9 mouse cellular contexts compared by ENCODE assay signal in genomic region chr13:23990928-23991327, GRCm38 (mm10). TPM values are rescaled to one million over a fixed set of nuclear protein-coding genes. Genes with fewer than 3 reads are reported as not detected.
DNase-seq lines count a peak whose midpoint lies in the region; ATAC-seq and TF ChIP-seq lines count a peak whose summit lies in the region.
"Had no signal": no experiment of that assay in that cellular context is flagged by ENCODE, and none has a peak within 500 bp of the region (broad histone marks: within the 10 kb centered on the region; RNA-seq: fewer than 3 reads in every experiment).

Scgn (minus strand) TSS chr13:23991214.

- peaks cover 12% of the 10 kb centered on the region for H3K4me1 ChIP-seq in forebrain, embryonic 10.5 days
- H3K4me1 ChIP-seq in hindbrain, postnatal 0 days (ENCODE audit: insufficient read depth, low read length) = 0 out of 2 replicates have a peak, but pooled peaks cover 4% of the 10 kb centered on the region
- H3K4me1 ChIP-seq in liver, embryonic 11.5 days (replicated peaks; ENCODE audit: control insufficient read depth, insufficient read depth, low read length) = no peaks in the 10 kb centered on the region
- H3K4me1 ChIP-seq in neural tube, embryonic 12.5 days = peaks cover 4% of the 10 kb centered on the region
- H3K4me1 ChIP-seq: limb, embryonic 15.5 days had no signal

- WGBS in forebrain, embryonic 10.5 days = under 1% methylated on average over 20 of the region's 20 CpGs
- WGBS in hindbrain, postnatal 0 days = under 1% methylated on average over 20 of the region's 20 CpGs
- 1% methylated on average over 20 of the region's 20 CpGs for WGBS in liver, embryonic 11.5 days
- WGBS in neural tube, embryonic 12.5 days = under 1% methylated on average over 20 of the region's 20 CpGs

- peak within 1 kb of the TSS; percentile 68 for H3K4me2 ChIP-seq in hindbrain, postnatal 0 days (ENCODE audit: low read depth, low read length)
- no peak within 1 kb of the TSS for H3K4me2 ChIP-seq in liver, embryonic 11.5 days
- H3K4me2 ChIP-seq in neural tube, embryonic 12.5 days (replicated peaks) = peak within 1 kb of the TSS; percentile 59
- H3K4me2 ChIP-seq: limb, embryonic 15.5 days had no signal

- TF ChIP-seq CTCF in hindbrain, postnatal 0 days (IDR thresholded peaks at IDR 0.05; ENCODE audit: low read depth) = no peak

- peak; percentile 58; the same call in 1 of the 2 replicates for ATAC-seq in hindbrain, postnatal 0 days
- ATAC-seq in liver, embryonic 11.5 days (replicated peaks; ENCODE audit: low FRiP score) = no peak
- peak; percentile 53; the same call in 1 of the 2 replicates for ATAC-seq in neural tube, embryonic 12.5 days (ENCODE audit: low FRiP score, low read depth)

- no peak within 1 kb of the TSS; the same call in 1 of the 2 replicates for H3K9ac ChIP-seq in hindbrain, postnatal 0 days (replicated peaks; ENCODE audit: low read length)
- H3K9ac ChIP-seq in liver, embryonic 11.5 days (ENCODE audit: low read depth, low read length) = no peak within 1 kb of the TSS
- no peak within 1 kb of the TSS for H3K9ac ChIP-seq in neural tube, embryonic 12.5 days
- H3K9ac ChIP-seq: limb, embryonic 15.5 days had no signal

- H3K27me3 ChIP-seq in forebrain, embryonic 10.5 days (ENCODE audit: poor library complexity, severe bottlenecking) = peaks cover 47% of the 10 kb centered on the region
- H3K27me3 ChIP-seq in hindbrain, postnatal 0 days (ENCODE audit: insufficient read depth, low read length) = no peaks in the 10 kb centered on the region
- H3K27me3 ChIP-seq in liver, embryonic 11.5 days (replicated peaks; ENCODE audit: control insufficient read depth, insufficient read depth, low read length) = peaks cover 33% of the 10 kb centered on the region
- H3K27me3 ChIP-seq in neural tube, embryonic 12.5 days (replicated peaks) = peaks cover 13% of the 10 kb centered on the region

- DNase-seq in frontal cortex, adult 2 months (ENCODE audit: extremely low spot score in 1 of 2, low spot score in 1 of 2) = peak in 1 of 2 experiments; percentile 20
- no peak for DNase-seq in frontal cortex, postnatal 14 days (ENCODE audit: low spot score in 2 of 2)
- peak; percentile 55 for DNase-seq in WW6 (ENCODE audit: low read depth, low spot score)
- DNase-seq in forebrain, embryonic 10.5 days (ENCODE audit: extremely low spot score, low spot score) = peak; percentile 69
- peak; percentile 76 for DNase-seq in hindbrain, postnatal 0 days (ENCODE audit: low spot score)
- peak; percentile 78 for DNase-seq in liver, embryonic 11.5 days (ENCODE audit: low spot score)
- peak; percentile 68 for DNase-seq in urinary bladder, postnatal 14 days (ENCODE audit: low spot score)

- no peaks in the 10 kb centered on the region for H3K36me3 ChIP-seq in forebrain, embryonic 10.5 days (replicated peaks)
- no peaks in the 10 kb centered on the region for H3K36me3 ChIP-seq in hindbrain, postnatal 0 days (ENCODE audit: insufficient read depth, low read length)
- H3K36me3 ChIP-seq in liver, embryonic 11.5 days (ENCODE audit: control insufficient read depth, insufficient read depth, low read length) = no peaks in the 10 kb centered on the region
- H3K36me3 ChIP-seq in neural tube, embryonic 12.5 days = no peaks in the 10 kb centered on the region
- H3K36me3 ChIP-seq: limb, embryonic 15.5 days had no signal

- peak within 1 kb of the TSS; percentile 31; the same call in 1 of the 2 replicates for H3K4me3 ChIP-seq in forebrain, embryonic 10.5 days
- peak within 1 kb of the TSS; percentile 31 for H3K4me3 ChIP-seq in hindbrain, postnatal 0 days (ENCODE audit: low read length)
- no peak within 1 kb of the TSS for H3K4me3 ChIP-seq in liver, embryonic 11.5 days (ENCODE audit: low read depth, low read length)
- H3K4me3 ChIP-seq in neural tube, embryonic 12.5 days = peak within 1 kb of the TSS; percentile 17
- H3K4me3 ChIP-seq: limb, embryonic 15.5 days had no signal

- no peak within 1 kb of the TSS for H3K27ac ChIP-seq in forebrain, embryonic 10.5 days
- H3K27ac ChIP-seq in hindbrain, postnatal 0 days = no peak within 1 kb of the TSS
- no peak within 1 kb of the TSS for H3K27ac ChIP-seq in liver, embryonic 11.5 days (ENCODE audit: low read depth, low read length)
- H3K27ac ChIP-seq in neural tube, embryonic 12.5 days = no peak within 1 kb of the TSS
- H3K27ac ChIP-seq: limb, embryonic 15.5 days had no signal

- H3K9me3 ChIP-seq in forebrain, embryonic 10.5 days = no peaks in the 10 kb centered on the region
- H3K9me3 ChIP-seq in hindbrain, postnatal 0 days (ENCODE audit: low read length) = no peaks in the 10 kb centered on the region
- no peaks in the 10 kb centered on the region for H3K9me3 ChIP-seq in liver, embryonic 11.5 days (ENCODE audit: control insufficient read depth, low read length)
- no peaks in the 10 kb centered on the region for H3K9me3 ChIP-seq in neural tube, embryonic 12.5 days
- H3K9me3 ChIP-seq: limb, embryonic 15.5 days had no signal

RNA-seq across cellular contexts. Expression of gene Scgn, which starts in this region (rescaled TPM):
- polyA plus RNA-seq in frontal cortex, adult 2 months (2012; rRNA removed) = 30.6 and 32.2 TPM in 2 replicates
- polyA plus RNA-seq in forebrain, embryonic 10.5 days (2016; fragmentation: Nextera tagmentation; extraction: Ambion mirVana) = 0.21 TPM in 1 of 2 replicates, not detected in the other
- 0.42 TPM in 1 of 2 replicates, not detected in the other for total RNA-seq in hindbrain, postnatal 0 days (2014; rRNA removed)
- polyA plus RNA-seq in hindbrain, postnatal 0 days (2015; fragmentation: Nextera tagmentation; extraction: Ambion mirVana) = 1.1 and 1.2 TPM in 2 replicates
- 0.21 TPM in 1 of 2 replicates, not detected in the other for polyA plus RNA-seq in liver, embryonic 11.5 days (2014; fragmentation: Nextera tagmentation; extraction: Ambion mirVana)
- polyA plus RNA-seq in neural tube, embryonic 12.5 days (2016; fragmentation: Nextera tagmentation; extraction: Ambion mirVana) = 0.50 and 0.79 TPM in 2 replicates
- polyA plus RNA-seq: limb, embryonic 15.5 days had no signal

Comparison
In these comparisons a context has a peak if more than half of its experiments do, and no peak if none do; other contexts are left out.
1. RNA of gene Scgn (polyA plus RNA-seq): 30.6 to 32.2 TPM in frontal cortex, adult 2 months; 1.1 to 1.2 TPM in hindbrain, postnatal 0 days, 0.50 to 0.79 TPM in neural tube, embryonic 12.5 days, 0.21 TPM in forebrain, embryonic 10.5 days and 0.21 TPM in liver, embryonic 11.5 days; every median in the first group is over 10 times any median in the second.
2. Peak in DNase-seq and H3K4me3 ChIP-seq in forebrain, embryonic 10.5 days; RNA of the gene not detected or under 1 TPM.
3. Peak in DNase-seq in liver, embryonic 11.5 days; RNA of the gene not detected or under 1 TPM.
4. Peak in ATAC-seq, H3K4me3 ChIP-seq and H3K4me2 ChIP-seq in neural tube, embryonic 12.5 days; RNA of the gene not detected or under 1 TPM.
5. DNase-seq: peak in WW6 (single experiment), hindbrain, postnatal 0 days (single experiment) and urinary bladder, postnatal 14 days (single experiment); none in frontal cortex, postnatal 14 days (0 of 2).